8 mouse cellular contexts compared by ENCODE assay signal in genomic region chr12:25027416-25027815, GRCm38 (mm10). TPM values are rescaled to one million over a fixed set of nuclear protein-coding genes. Genes with fewer than 3 reads are reported as not detected.
A peak's percentile ranks its signal among the peaks of the same experiment; 100 is the strongest.
DNase-seq lines count a peak whose midpoint lies in the region; ATAC-seq and TF ChIP-seq lines count a peak whose summit lies in the region.

No protein-coding gene starts in this region.

- no peak overlapping the region for H3K9ac ChIP-seq in heart, postnatal 0 days (replicated peaks; ENCODE audit: low read depth, low read length)

- no peak overlapping the region for H3K27ac ChIP-seq in heart, postnatal 0 days (ENCODE audit: low read depth)
- H3K27ac ChIP-seq in layer of hippocampus, adult 2 months = no peak overlapping the region

- H3K4me2 ChIP-seq in heart, postnatal 0 days (ENCODE audit: low read depth, low read length) = no peak overlapping the region

- no peaks in the 10 kb centered on the region for H3K4me1 ChIP-seq in heart, postnatal 0 days (ENCODE audit: control insufficient read depth, insufficient read depth)

- DNase-seq in kidney, adult 8-10 months = peak; percentile 19 to 57
- no peak for DNase-seq in kidney, adult 11 months
- peak; percentile 23 for DNase-seq in adrenal gland, postnatal 25 days
- peak; percentile 61 for DNase-seq in embryo, embryonic 11.5 days (ENCODE audit: low read depth, low spot score)
- peak; percentile 59 for DNase-seq in heart, postnatal 0 days (ENCODE audit: low spot score)
- DNase-seq in layer of hippocampus, adult 2 months (ENCODE audit: low spot score in 2 of 2) = peak; percentile 56 to 72
- DNase-seq in spleen, postnatal 36 days (ENCODE audit: low spot score in 2 of 2) = peak; percentile 24 to 27

- WGBS in heart, postnatal 0 days = 19% methylated on average over 2 of the region's 2 CpGs

- H3K9me3 ChIP-seq in heart, postnatal 0 days (replicated peaks; ENCODE audit: control insufficient read depth, low read length) = no peaks in the 10 kb centered on the region

- TF ChIP-seq EP300 in heart, postnatal 0 days (IDR thresholded peaks at IDR 0.05; ENCODE audit: low read depth) = no peak

- ATAC-seq in heart, postnatal 0 days (ENCODE audit: insufficient read depth, low read depth) = peak; percentile 55
- ATAC-seq in megakaryocyte-erythroid progenitor cell, adult 5-6 weeks (replicated peaks; ENCODE audit: low FRiP score, low TSS enrichment, poor library complexity, severe bottlenecking) = peak; percentile 81

- H3K36me3 ChIP-seq in heart, postnatal 0 days (replicated peaks; ENCODE audit: control insufficient read depth, insufficient read depth, low read length) = peaks cover 39% of the 10 kb centered on the region

- peak; percentile 77 for TF ChIP-seq CTCF in heart, postnatal 0 days (IDR thresholded peaks at IDR 0.05; ENCODE audit: low read depth)
- peak; percentile 95 for TF ChIP-seq CTCF in layer of hippocampus, adult 2 months (conservative IDR thresholded peaks at IDR 0.05)

- H3K27me3 ChIP-seq in heart, postnatal 0 days (ENCODE audit: control insufficient read depth, insufficient read depth, low read length) = no peaks in the 10 kb centered on the region

- H3K4me3 ChIP-seq in heart, postnatal 0 days (ENCODE audit: low read depth, low read length) = no peak overlapping the region
- no peak overlapping the region for H3K4me3 ChIP-seq in layer of hippocampus, adult 2 months

RNA-seq across cellular contexts. Expression of gene Kidins220, which starts 52.7 kb away (rescaled TPM):
- 84.4 and 114 TPM in 2 replicates for total RNA-seq in adrenal gland, postnatal 25 days (2021)
- total RNA-seq in heart, postnatal 0 days (2014; rRNA removed; ENCODE audit: low replicate concordance) = 61.3 and 64.3 TPM in 2 replicates
- 18.8 and 24.6 TPM in 2 replicates for polyA plus RNA-seq in heart, postnatal 0 days (2015; fragmentation: Nextera tagmentation; extraction: Ambion mirVana)
- total RNA-seq in layer of hippocampus, adult 2 months (2021) = 100 to 1,000 TPM; 353 to 363 TPM
- 45.2 and 63.7 TPM in 2 replicates for total RNA-seq in megakaryocyte-erythroid progenitor cell, adult 5-6 weeks (2014; fragmentation: Nextera tagmentation)
- total RNA-seq in megakaryocyte-erythroid progenitor cell, adult 5-6 weeks (2017) = 42.5 and 95.1 TPM in 2 replicates
